Mouse (Mus musculus): ENCODE measurements at regions not wholly inside any gene's neighbourhood (a gene's known extent, or its start where the extent isn't known, plus 50 kb on each side); places are given as distances from the start of the nearest gene placed in this dataset.

GRCm38 (mm10) chr6:51709340-51710067, 185.8 kb downstream of the Snx10 start:
- TF ChIP-seq CTCF (IDR thresholded peaks at IDR 0.05; ENCODE audit: insufficient read depth, low read depth, low read length) (no peak), POLR2A (IDR thresholded peaks at IDR 0.05; ENCODE audit: insufficient read depth, low read depth, low read length) (no peak)

Measured in olfactory bulb, adult 2 months (tissue).